Mouse (Mus musculus) midbrain, embryonic 12.5 days (tissue): ENCODE results near the gene Stk35. TPM values are rescaled to one million over a fixed set of nuclear protein-coding genes. Genes with fewer than 3 reads are reported as not detected.

ENCODE experiments used
- ATAC-seq: fragments of 200-750 bp; cut with Nextera tagmentation; 2 replicates; pipeline ENCODE4 v1.8.0; 2017; ENCODE audit warnings: low read depth, moderate TSS enrichment, moderate library complexity; ENCODE audit not compliant: low FRiP score
- H3K27ac ChIP-seq: fragments of 300-500 bp; sonication (generic); replicated peaks from 2 replicates; pipeline ENCODE4 v1.5.1; 2016; ENCODE audit warnings: mild to moderate bottlenecking
- H3K27me3 ChIP-seq: fragments of 300-500 bp; sonication (generic); 2 replicates; pipeline ENCODE4 v1.6.1; 2016; ENCODE audit warnings: mild to moderate bottlenecking
- H3K36me3 ChIP-seq: fragments of 300-500 bp; sonication (generic); 2 replicates; pipeline ENCODE4 v1.6.1; 2016
- H3K4me1 ChIP-seq: fragments of 300-500 bp; sonication (generic); 2 replicates; pipeline ENCODE4 v1.6.1; 2016
- H3K4me2 ChIP-seq: fragments of 300-500 bp; sonication (generic); replicated peaks from 2 replicates; pipeline ENCODE4 v1.6.1; 2016; ENCODE audit warnings: mild to moderate bottlenecking, moderate library complexity
- H3K4me3 ChIP-seq: fragments of 300-500 bp; sonication (generic); 2 replicates; pipeline ENCODE4 v1.5.1; 2016; ENCODE audit warnings: mild to moderate bottlenecking
- H3K9ac ChIP-seq: fragments of 300-500 bp; sonication (generic); replicated peaks from 2 replicates; pipeline ENCODE4 v1.6.1; 2016; ENCODE audit warnings: mild to moderate bottlenecking, moderate library complexity
- H3K9me3 ChIP-seq: fragments of 300-500 bp; sonication (generic); 2 replicates; pipeline ENCODE4 v1.6.1; 2016; ENCODE audit warnings: mild to moderate bottlenecking
- WGBS: fragments of 180-500 bp; shearing (Covaris S2); methylation state at CpG from one replicate; pipeline ENCODE4 v1.1.7; 2016; 5-methylcytosine and 5-hydroxymethylcytosine counted together
- polyA plus RNA-seq: library from polyadenylated mRNA; unstranded; fragments of >200 nt; fragmentation: Nextera tagmentation; extraction: Ambion mirVana; gene quantifications from 2 replicates; pipeline ENCODE4 v1.2.1, GENCODE M21; 2016

Gene Stk35
- 15.5 and 17.2 TPM in 2 replicates for polyA plus RNA-seq

GRCm38 (mm10) chr2:129800271-129800903 is at the start of gene Stk35:
Stk35 (plus strand) TSS chr2:129800517.
- H3K4me2 ChIP-seq: peak within 1 kb of the TSS; percentile 90
- H3K4me3 ChIP-seq: peak within 1 kb of the TSS; percentile 95
- H3K36me3 ChIP-seq: peaks cover 10% of the 10 kb centered on the region; the same call in 1 of the 2 replicates
- peak within 1 kb of the TSS; percentile 96 for H3K9ac ChIP-seq
- H3K27me3 ChIP-seq: no peaks in the 10 kb centered on the region
- peak; percentile 82 for ATAC-seq
- WGBS: under 1% methylated on average over 63 of the region's 63 CpGs
- no peaks in the 10 kb centered on the region for H3K9me3 ChIP-seq
- H3K4me1 ChIP-seq: peaks cover 29% of the 10 kb centered on the region
- H3K27ac ChIP-seq: peak within 1 kb of the TSS; percentile 97

GRCm38 (mm10) chr2:129782046-129782445 is 18.3 kb upstream of the Stk35 start:
- no peak for ATAC-seq
- Histone ChIP-seq H3K36me3 (no peaks in the 10 kb centered on the region), H3K9ac (no peak overlapping the region), H3K4me1 (no peaks in the 10 kb centered on the region), H3K9me3 (no peaks in the 10 kb centered on the region), H3K4me3 (no peak overlapping the region), H3K4me2 (no peak overlapping the region), H3K27me3 (no peaks in the 10 kb centered on the region), H3K27ac (no peak overlapping the region)
- 80% methylated on average over 1 of the region's 1 CpGs for WGBS

GRCm38 (mm10) chr2:129796501-129796900 is 3.8 kb upstream of the Stk35 start:
- no peaks in the 10 kb centered on the region for H3K27me3 ChIP-seq
- H3K4me3 ChIP-seq: no peak overlapping the region
- H3K36me3 ChIP-seq: no peaks in the 10 kb centered on the region
- no peak for ATAC-seq
- H3K4me1 ChIP-seq: peaks cover 6% of the 10 kb centered on the region
- no peak overlapping the region for H3K4me2 ChIP-seq
- 89% methylated on average over 2 of the region's 2 CpGs for WGBS
- no peak overlapping the region for H3K27ac ChIP-seq
- H3K9me3 ChIP-seq: peaks cover 12% of the 10 kb centered on the region
- no peak overlapping the region for H3K9ac ChIP-seq

- peaks cover 15% of the 10 kb centered on the region for H3K4me1 ChIP-seq
- H3K9ac ChIP-seq: no peak overlapping the region
- no peaks in the 10 kb centered on the region for H3K36me3 ChIP-seq
- WGBS: 71% methylated on average over 2 of the region's 3 CpGs
- no peaks in the 10 kb centered on the region for H3K27me3 ChIP-seq
- no peak overlapping the region for H3K27ac ChIP-seq
- no peak overlapping the region for H3K4me3 ChIP-seq
- H3K9me3 ChIP-seq: peaks cover 12% of the 10 kb centered on the region
- no peak for ATAC-seq
- H3K4me2 ChIP-seq: no peak overlapping the region
Measured at GRCm38 (mm10) chr2:129797709-129798108, 2.6 kb upstream of the Stk35 start.

GRCm38 (mm10) chr2:129798410-129798809 is 1.9 kb upstream of the Stk35 start:
- Histone ChIP-seq H3K27me3 (no peaks in the 10 kb centered on the region), H3K9ac (no peak overlapping the region), H3K27ac (no peak overlapping the region), H3K4me2 (no peak overlapping the region), H3K4me3 (no peak overlapping the region), H3K9me3 (peaks cover 12% of the 10 kb centered on the region), H3K4me1 (peaks cover 22% of the 10 kb centered on the region), H3K36me3 (0 out of 2 replicates have a peak, but pooled peaks cover 3% of the 10 kb centered on the region)
- ATAC-seq: no peak

GRCm38 (mm10) chr2:129800904-129801230 is 550 bp downstream of the Stk35 start:
- H3K4me3 ChIP-seq: peak overlapping the region; percentile 95
- H3K36me3 ChIP-seq: peaks cover 14% of the 10 kb centered on the region; the same call in 1 of the 2 replicates
- peak overlapping the region; percentile 97 for H3K27ac ChIP-seq
- under 1% methylated on average over 32 of the region's 32 CpGs for WGBS
- ATAC-seq: no peak; the same call in 1 of the 2 replicates
- H3K4me2 ChIP-seq: peak overlapping the region; percentile 90
- peak overlapping the region; percentile 96 for H3K9ac ChIP-seq
- H3K4me1 ChIP-seq: peaks cover 29% of the 10 kb centered on the region
- H3K9me3 ChIP-seq: no peaks in the 10 kb centered on the region
- H3K27me3 ChIP-seq: no peaks in the 10 kb centered on the region

GRCm38 (mm10) chr2:129801231-129802029 is 1.1 kb downstream of the Stk35 start:
- Histone ChIP-seq H3K9me3 (no peaks in the 10 kb centered on the region), H3K4me1 (peaks cover 29% of the 10 kb centered on the region), H3K27me3 (no peaks in the 10 kb centered on the region), H3K36me3 (peaks cover 20% of the 10 kb centered on the region; the same call in 1 of the 2 replicates), H3K27ac (peak overlapping the region; percentile 97), H3K4me2 (peak overlapping the region; percentile 90), H3K4me3 (peak overlapping the region; percentile 95), H3K9ac (peak overlapping the region; percentile 96)
- under 1% methylated on average over 73 of the region's 73 CpGs for WGBS
- ATAC-seq: peak; percentile 81

GRCm38 (mm10) chr2:129805486-129805885 is 5.2 kb downstream of the Stk35 start:
- Histone ChIP-seq H3K27ac (no peak overlapping the region), H3K9me3 (no peaks in the 10 kb centered on the region), H3K36me3 (peaks cover 50% of the 10 kb centered on the region), H3K4me2 (no peak overlapping the region), H3K4me3 (no peak overlapping the region), H3K4me1 (peaks cover 27% of the 10 kb centered on the region), H3K9ac (no peak overlapping the region), H3K27me3 (no peaks in the 10 kb centered on the region)
- 95% methylated on average over 4 of the region's 4 CpGs for WGBS
- ATAC-seq: no peak

- H3K4me2 ChIP-seq: no peak overlapping the region
- no peak overlapping the region for H3K9ac ChIP-seq
- no peak for ATAC-seq
- H3K27me3 ChIP-seq: no peaks in the 10 kb centered on the region
- H3K36me3 ChIP-seq: peaks cover 60% of the 10 kb centered on the region
- peaks cover 27% of the 10 kb centered on the region for H3K4me1 ChIP-seq
- H3K9me3 ChIP-seq: no peaks in the 10 kb centered on the region
- 92% methylated on average over 2 of the region's 2 CpGs for WGBS
- H3K4me3 ChIP-seq: no peak overlapping the region
- H3K27ac ChIP-seq: no peak overlapping the region
Measured at GRCm38 (mm10) chr2:129806486-129806885, 6.2 kb downstream of the Stk35 start.

- Histone ChIP-seq H3K4me1 (peaks cover 9% of the 10 kb centered on the region; the same call in 1 of the 2 replicates), H3K36me3 (peaks cover 71% of the 10 kb centered on the region), H3K4me2 (no peak overlapping the region), H3K27ac (no peak overlapping the region), H3K4me3 (no peak overlapping the region), H3K27me3 (no peaks in the 10 kb centered on the region), H3K9me3 (no peaks in the 10 kb centered on the region), H3K9ac (no peak overlapping the region)
- no peak for ATAC-seq
- 96% methylated on average over 7 of the region's 7 CpGs for WGBS
Measured at GRCm38 (mm10) chr2:129810563-129810962, 10.2 kb downstream of the Stk35 start.

GRCm38 (mm10) chr2:129814033-129814432 is 13.7 kb downstream of the Stk35 start:
- Histone ChIP-seq H3K4me2 (no peak overlapping the region), H3K9ac (no peak overlapping the region), H3K4me1 (peaks cover 6% of the 10 kb centered on the region; the same call in 1 of the 2 replicates), H3K36me3 (peaks cover 70% of the 10 kb centered on the region), H3K9me3 (no peaks in the 10 kb centered on the region), H3K4me3 (no peak overlapping the region), H3K27ac (no peak overlapping the region), H3K27me3 (no peaks in the 10 kb centered on the region)
- no peak for ATAC-seq
- 95% methylated on average over 3 of the region's 3 CpGs for WGBS

- no peaks in the 10 kb centered on the region for H3K27me3 ChIP-seq
- no peak overlapping the region for H3K9ac ChIP-seq
- peaks cover 61% of the 10 kb centered on the region for H3K36me3 ChIP-seq
- no peaks in the 10 kb centered on the region for H3K9me3 ChIP-seq
- 85% methylated on average over 2 of the region's 2 CpGs for WGBS
- no peak overlapping the region for H3K4me3 ChIP-seq
- no peak for ATAC-seq
- H3K27ac ChIP-seq: no peak overlapping the region
- H3K4me2 ChIP-seq: no peak overlapping the region
- H3K4me1 ChIP-seq: peaks cover 7% of the 10 kb centered on the region; the same call in 1 of the 2 replicates
Measured at GRCm38 (mm10) chr2:129815076-129815475, 14.8 kb downstream of the Stk35 start.
